Mouse (Mus musculus) myocyte (in vitro differentiated cells): ENCODE data around the gene Nsmce1.

Experiments
- CEBPB ChIP-seq: IDR thresholded peaks from 2 replicates; pipeline ENCODE4 v1.6.1; 2011; ENCODE audit warnings: mild to moderate bottlenecking, moderate library complexity; ENCODE audit not compliant: poor library complexity, insufficient read depth, severe bottlenecking
- E2F4 ChIP-seq: IDR thresholded peaks from one replicate; pipeline ENCODE4 v1.6.1; 2011; ENCODE audit warnings: mild to moderate bottlenecking, control low read depth, moderate library complexity; ENCODE audit not compliant: insufficient read depth
- MAX ChIP-seq: IDR thresholded peaks from one replicate; pipeline ENCODE4 v1.6.1; 2011; ENCODE audit warnings: low read depth, mild to moderate bottlenecking, control low read depth
- MYOD1 ChIP-seq, 3 experiments: IDR thresholded peaks; one replicate each; pipeline ENCODE4 v1.6.1; 2011; ENCODE audit warnings: control low read depth in 2 of 3, low read depth in 2 of 3, mild to moderate bottlenecking in 2 of 3, moderate library complexity in 1 of 3; ENCODE audit not compliant: insufficient read length in 2 of 3, control insufficient read depth in 1 of 3
- MYOG ChIP-seq, 3 experiments: IDR thresholded peaks; one replicate each; pipeline ENCODE4 v1.6.1; 2011; ENCODE audit warnings: control low read depth in 2 of 3, low read depth in 2 of 3, mild to moderate bottlenecking in 2 of 3; ENCODE audit not compliant: insufficient read length in 2 of 3, control insufficient read depth in 1 of 3, insufficient read depth in 1 of 3
- POLR2A ChIP-seq: IDR thresholded peaks from one replicate; pipeline ENCODE4 v1.6.1; 2011; ENCODE audit warnings: low read depth, mild to moderate bottlenecking, control low read depth, moderate library complexity; ENCODE audit not compliant: insufficient read length
- POLR2AphosphoS2 ChIP-seq: IDR thresholded peaks from one replicate; pipeline ENCODE4 v1.6.1; 2011; ENCODE audit warnings: low read depth, control low read depth; ENCODE audit not compliant: insufficient read length
- REST ChIP-seq: IDR thresholded peaks from one replicate; pipeline ENCODE4 v1.6.1; 2011; ENCODE audit warnings: mild to moderate bottlenecking, control low read depth, moderate library complexity; ENCODE audit not compliant: insufficient read depth, insufficient read length
- SRF ChIP-seq: IDR thresholded peaks from one replicate; pipeline ENCODE4 v1.6.1; 2011; ENCODE audit warnings: low read depth; ENCODE audit not compliant: control insufficient read depth, insufficient read length
- TCF12 ChIP-seq: IDR thresholded peaks from one replicate; pipeline ENCODE4 v1.6.1; 2011; ENCODE audit warnings: mild to moderate bottlenecking, control low read depth; ENCODE audit not compliant: poor library complexity, insufficient read depth, severe bottlenecking
- USF1 ChIP-seq: IDR thresholded peaks from one replicate; pipeline ENCODE4 v1.6.1; 2011; ENCODE audit warnings: low read depth, mild to moderate bottlenecking, control low read depth, moderate library complexity

GRCm38 (mm10) chr7:125418413-125418812 is 73.0 kb downstream of the Nsmce1 start:
- no peak for TF ChIP-seq POLR2A
- TF ChIP-seq USF1, result no peak
- no peak for TF ChIP-seq MYOD1 (IDR thresholded peaks at IDR 0.05; ENCODE audit: control insufficient read depth in 1 of 3, insufficient read length in 2 of 3, low read depth in 2 of 3)
- TF ChIP-seq E2F4, result no peak
- TF ChIP-seq MYOG (IDR thresholded peaks at IDR 0.05; ENCODE audit: control insufficient read depth in 1 of 3, insufficient read depth in 1 of 3, insufficient read length in 2 of 3, low read depth in 2 of 3), result no peak
- TF ChIP-seq POLR2AphosphoS2, result no peak
- TF ChIP-seq MAX, result no peak
- TF ChIP-seq CEBPB, result no peak
- no peak for TF ChIP-seq SRF
- TF ChIP-seq TCF12, result no peak
- no peak for TF ChIP-seq REST
